In genomic region chr15:78527973-78528372, GRCm38 (mm10) we compare ENCODE assay signal across 8 mouse cellular contexts. TPM values are rescaled to one million over a fixed set of nuclear protein-coding genes. Genes with fewer than 3 reads are reported as not detected.
DNase-seq lines count a peak whose midpoint lies in the region; ATAC-seq lines count a peak whose summit lies in the region.

No protein-coding gene starts in this region.

- 66% methylated on average over 7 of the region's 7 CpGs for WGBS in embryonic facial prominence, embryonic 13.5 days
- 82% methylated on average over 7 of the region's 7 CpGs for WGBS in embryonic facial prominence, embryonic 10.5 days
- 77% methylated on average over 7 of the region's 7 CpGs for WGBS in limb, embryonic 13.5 days

- peak overlapping the region; percentile 73 for H3K4me2 ChIP-seq in embryonic facial prominence, embryonic 13.5 days
- H3K4me2 ChIP-seq in limb, embryonic 13.5 days (replicated peaks), result peak overlapping the region; percentile 80

- peak overlapping the region; percentile 83; the same call in 1 of the 2 replicates for H3K27ac ChIP-seq in embryonic facial prominence, embryonic 13.5 days
- H3K27ac ChIP-seq in embryonic facial prominence, embryonic 10.5 days (replicated peaks), result no peak overlapping the region
- H3K27ac ChIP-seq in limb, embryonic 13.5 days, result no peak overlapping the region

- H3K36me3 ChIP-seq in embryonic facial prominence, embryonic 13.5 days, result peaks cover 13% of the 10 kb centered on the region; the same call in 1 of the 2 replicates
- H3K36me3 ChIP-seq in embryonic facial prominence, embryonic 10.5 days (replicated peaks), result no peaks in the 10 kb centered on the region
- peaks cover 10% of the 10 kb centered on the region for H3K36me3 ChIP-seq in limb, embryonic 13.5 days

- peaks cover 42% of the 10 kb centered on the region for H3K4me1 ChIP-seq in embryonic facial prominence, embryonic 13.5 days
- peaks cover 53% of the 10 kb centered on the region for H3K4me1 ChIP-seq in embryonic facial prominence, embryonic 10.5 days
- peaks cover 44% of the 10 kb centered on the region for H3K4me1 ChIP-seq in limb, embryonic 13.5 days

- no peaks in the 10 kb centered on the region for H3K9me3 ChIP-seq in embryonic facial prominence, embryonic 13.5 days
- no peaks in the 10 kb centered on the region for H3K9me3 ChIP-seq in embryonic facial prominence, embryonic 10.5 days
- H3K9me3 ChIP-seq in limb, embryonic 13.5 days, result no peaks in the 10 kb centered on the region

- no peak for ATAC-seq in embryonic facial prominence, embryonic 13.5 days (ENCODE audit: insufficient number of reproducible peaks, insufficient read depth, low FRiP score, low TSS enrichment, low read depth)
- ATAC-seq in inflammation-experienced regulatory T-cells, adult 6 months, result peak; percentile 66
- no peak for ATAC-seq in limb, embryonic 13.5 days (ENCODE audit: low FRiP score, low read depth)

- DNase-seq in embryonic facial prominence, embryonic 10.5 days (ENCODE audit: low spot score), result no peak
- DNase-seq in urinary bladder, postnatal 14 days (ENCODE audit: low spot score), result peak; percentile 35
- DNase-seq in urinary bladder, postnatal 36 days (ENCODE audit: low spot score in 2 of 2), result no peak
- DNase-seq in thymus, postnatal 4 days, result peak; percentile 64
- no peak for DNase-seq in frontal cortex, postnatal 36 days (ENCODE audit: low spot score in 2 of 2)

- H3K4me3 ChIP-seq in embryonic facial prominence, embryonic 13.5 days, result no peak overlapping the region
- H3K4me3 ChIP-seq in embryonic facial prominence, embryonic 10.5 days, result no peak overlapping the region
- no peak overlapping the region for H3K4me3 ChIP-seq in limb, embryonic 13.5 days

- H3K27me3 ChIP-seq in embryonic facial prominence, embryonic 13.5 days, result no peaks in the 10 kb centered on the region; the same call in 1 of the 2 replicates
- H3K27me3 ChIP-seq in embryonic facial prominence, embryonic 10.5 days (replicated peaks; ENCODE audit: low read depth, poor library complexity, severe bottlenecking), result peaks cover 23% of the 10 kb centered on the region
- H3K27me3 ChIP-seq in limb, embryonic 13.5 days, result no peaks in the 10 kb centered on the region

- no peak overlapping the region for H3K9ac ChIP-seq in embryonic facial prominence, embryonic 13.5 days
- H3K9ac ChIP-seq in limb, embryonic 13.5 days, result peak overlapping the region; percentile 19; the same call in 1 of the 2 replicates

RNA-seq across cellular contexts. Expression of gene C1qtnf6, which starts 3.2 kb away (rescaled TPM):
- 38.6 and 41.2 TPM in 2 replicates for polyA plus RNA-seq in embryonic facial prominence, embryonic 13.5 days (2015; fragmentation: Nextera tagmentation; extraction: Ambion mirVana)
- 9.6 and 10.4 TPM in 2 replicates for polyA plus RNA-seq in embryonic facial prominence, embryonic 10.5 days (2016; fragmentation: Nextera tagmentation; extraction: Ambion mirVana)
- polyA plus RNA-seq in inflammation-experienced regulatory T-cells, adult 6 months (2017; shearing (Covaris generic)), result 10 to 100 TPM in 1 of 3 experiments, 1 to 10 TPM in 2; 7.7 to 24.3 (median 8.0) TPM
- 32.2 and 34.6 TPM in 2 replicates for polyA plus RNA-seq in limb, embryonic 13.5 days (2015; fragmentation: Nextera tagmentation; extraction: Ambion mirVana)

RNA-seq across cellular contexts. Expression of gene Sstr3, which starts 16.5 kb away (rescaled TPM):
- polyA plus RNA-seq in embryonic facial prominence, embryonic 13.5 days (2015; fragmentation: Nextera tagmentation; extraction: Ambion mirVana), result 0.45 TPM in 1 of 2 replicates, not detected in the other
- not detected in 2 replicates for polyA plus RNA-seq in embryonic facial prominence, embryonic 10.5 days (2016; fragmentation: Nextera tagmentation; extraction: Ambion mirVana)
- under 1 TPM in 1 of 3 experiments, not detected in 2; 0.17 TPM for polyA plus RNA-seq in inflammation-experienced regulatory T-cells, adult 6 months (2017; shearing (Covaris generic))
- polyA plus RNA-seq in limb, embryonic 13.5 days (2015; fragmentation: Nextera tagmentation; extraction: Ambion mirVana), result not detected in 2 replicates

RNA-seq across cellular contexts. Expression of gene Il2rb, which starts 32.9 kb away (rescaled TPM):
- polyA plus RNA-seq in embryonic facial prominence, embryonic 13.5 days (2015; fragmentation: Nextera tagmentation; extraction: Ambion mirVana), result 0.28 and 0.30 TPM in 2 replicates
- 0.09 TPM in 1 of 2 replicates, not detected in the other for polyA plus RNA-seq in embryonic facial prominence, embryonic 10.5 days (2016; fragmentation: Nextera tagmentation; extraction: Ambion mirVana)
- polyA plus RNA-seq in inflammation-experienced regulatory T-cells, adult 6 months (2017; shearing (Covaris generic)), result 100 to 1,000 TPM; 427 to 674 (median 450) TPM
- polyA plus RNA-seq in limb, embryonic 13.5 days (2015; fragmentation: Nextera tagmentation; extraction: Ambion mirVana), result 0.22 and 0.24 TPM in 2 replicates

RNA-seq across cellular contexts. Expression of gene Rac2, which starts 44.6 kb away (rescaled TPM):
- polyA plus RNA-seq in embryonic facial prominence, embryonic 13.5 days (2015; fragmentation: Nextera tagmentation; extraction: Ambion mirVana), result 13.3 and 13.4 TPM in 2 replicates
- 5.0 and 7.7 TPM in 2 replicates for polyA plus RNA-seq in embryonic facial prominence, embryonic 10.5 days (2016; fragmentation: Nextera tagmentation; extraction: Ambion mirVana)
- 1,000 to 10,000 TPM; 2,973 to 4,396 (median 4,109) TPM for polyA plus RNA-seq in inflammation-experienced regulatory T-cells, adult 6 months (2017; shearing (Covaris generic))
- polyA plus RNA-seq in limb, embryonic 13.5 days (2015; fragmentation: Nextera tagmentation; extraction: Ambion mirVana), result 11.3 and 12.5 TPM in 2 replicates

RNA-seq across cellular contexts. Expression of gene Tmprss6, which starts 59.5 kb away (rescaled TPM):
- 0.53 and 1.5 TPM in 2 replicates for polyA plus RNA-seq in embryonic facial prominence, embryonic 13.5 days (2015; fragmentation: Nextera tagmentation; extraction: Ambion mirVana)
- polyA plus RNA-seq in embryonic facial prominence, embryonic 10.5 days (2016; fragmentation: Nextera tagmentation; extraction: Ambion mirVana), result 0.24 and 0.37 TPM in 2 replicates
- not detected for polyA plus RNA-seq in inflammation-experienced regulatory T-cells, adult 6 months (2017; shearing (Covaris generic))
- polyA plus RNA-seq in limb, embryonic 13.5 days (2015; fragmentation: Nextera tagmentation; extraction: Ambion mirVana), result 0.13 and 0.81 TPM in 2 replicates

Comparison
In these comparisons a context has a peak if more than half of its experiments do, and no peak if none do; other contexts are left out.
1. DNase-seq: peak in urinary bladder, postnatal 14 days (single experiment) and thymus, postnatal 4 days (single experiment); none in embryonic facial prominence, embryonic 10.5 days (single experiment), urinary bladder, postnatal 36 days (0 of 2) and frontal cortex, postnatal 36 days (0 of 2).
2. RNA of gene Il2rb, which starts 32.9 kb away (polyA plus RNA-seq): 427 to 674 TPM in inflammation-experienced regulatory T-cells, adult 6 months; 0.28 to 0.30 TPM in embryonic facial prominence, embryonic 13.5 days, 0.22 to 0.24 TPM in limb, embryonic 13.5 days and 0.09 TPM in embryonic facial prominence, embryonic 10.5 days; every median in the first group is over 100 times any median in the second.